Comparison of ENCODE assay signal across 17 mouse cellular contexts in genomic region chr5:115613332-115613731, GRCm38 (mm10).
"Had no signal": no experiment of that assay in that cellular context is flagged by ENCODE, and none has a peak within 500 bp of the region (broad histone marks: within the 10 kb centered on the region; RNA-seq: fewer than 3 reads in every experiment).

No protein-coding gene starts in this region.

- DNase-seq: lung, adult 18-20 months; lung, embryonic 14.5 days; lung, postnatal 10 days; lung, postnatal 4 days; midbrain, embryonic 14.5 days; retina, postnatal 1 day; right cerebral cortex, postnatal 4 days; spleen, adult 18-20 months; thymus, adult 2 months; thymus, postnatal 25 days; thymus, postnatal 4 days had no signal

- H3K4me3 ChIP-seq: midbrain, embryonic 10.5 days; midbrain, embryonic 12.5 days; myocyte; neural tube, embryonic 13.5 days; neural tube, embryonic 15.5 days had no signal

- H3K27ac ChIP-seq: liver, embryonic 14.5 days; midbrain, embryonic 10.5 days; midbrain, embryonic 12.5 days; neural tube, embryonic 13.5 days; neural tube, embryonic 15.5 days had no signal
